Mouse (Mus musculus) liver, adult (tissue): ENCODE data around the gene Zcchc17.

Source experiments
- GATA4 ChIP-seq: IDR thresholded peaks from 2 replicates; pipeline ENCODE4 v1.6.1; 2014; ENCODE audit warnings: mild to moderate bottlenecking, low read length; ENCODE audit not compliant: insufficient replicate concordance

Zcchc17 gene

GRCm38 (mm10) chr4:130359486-130360237 is at the start of gene Zcchc17, which contains the start of gene Snrnp40:
Gene Zcchc17, minus strand, starts transcription at chr4:130359943.
Gene Snrnp40, plus strand, starts transcription at chr4:130360132.
- no peak for TF ChIP-seq GATA4

- TF ChIP-seq GATA4, result no peak
These were observed 31.5 kb upstream of the Zcchc17 start for GRCm38 (mm10) chr4:130391265-130391664.

GRCm38 (mm10) chr4:130389927-130390326 is 30.2 kb upstream of the Zcchc17 start:
- no peak for TF ChIP-seq GATA4

- TF ChIP-seq GATA4, result no peak
These were observed 29.8 kb upstream of the Zcchc17 start for GRCm38 (mm10) chr4:130389496-130389895.

GRCm38 (mm10) chr4:130387256-130387655 is 27.5 kb upstream of the Zcchc17 start:
- no peak for TF ChIP-seq GATA4

GRCm38 (mm10) chr4:130380418-130380817 is 20.7 kb upstream of the Zcchc17 start:
- no peak for TF ChIP-seq GATA4

- no peak for TF ChIP-seq GATA4
These were observed 19.4 kb upstream of the Zcchc17 start for GRCm38 (mm10) chr4:130379181-130379580.

- no peak for TF ChIP-seq GATA4
These were observed 17.8 kb upstream of the Zcchc17 start for GRCm38 (mm10) chr4:130377500-130377899.

GRCm38 (mm10) chr4:130376675-130377074 is 16.9 kb upstream of the Zcchc17 start:
- TF ChIP-seq GATA4, result no peak

GRCm38 (mm10) chr4:130360238-130360590 is 471 bp upstream of the Zcchc17 start:
- TF ChIP-seq GATA4, result no peak

GRCm38 (mm10) chr4:130357946-130358345 is 1.8 kb downstream of the Zcchc17 start:
- TF ChIP-seq GATA4, result no peak

GRCm38 (mm10) chr4:130352588-130352987 is 7.2 kb downstream of the Zcchc17 start:
- TF ChIP-seq GATA4, result no peak

- TF ChIP-seq GATA4, result no peak
These were observed 8.9 kb downstream of the Zcchc17 start for GRCm38 (mm10) chr4:130350690-130351422.

- TF ChIP-seq GATA4, result no peak
These were observed 10.1 kb downstream of the Zcchc17 start for GRCm38 (mm10) chr4:130349666-130350065.

GRCm38 (mm10) chr4:130341691-130342090 is 18.1 kb downstream of the Zcchc17 start:
- TF ChIP-seq GATA4, result no peak

- no peak for TF ChIP-seq GATA4
These were observed 23.9 kb downstream of the Zcchc17 start for GRCm38 (mm10) chr4:130335867-130336266.

- TF ChIP-seq GATA4, result no peak
These were observed 32.4 kb downstream of the Zcchc17 start for GRCm38 (mm10) chr4:130327366-130327765.

GRCm38 (mm10) chr4:130325446-130325845 is 34.3 kb downstream of the Zcchc17 start:
- TF ChIP-seq GATA4, result no peak
